In genomic region chr15:86419620-86420019, GRCm38 (mm10) we compare ENCODE assay signal across 11 mouse cellular contexts.
DNase-seq lines count a peak whose midpoint lies in the region; ATAC-seq and TF ChIP-seq lines count a peak whose summit lies in the region.
"Had no signal": no experiment of that assay in that cellular context is flagged by ENCODE, and none has a peak within 500 bp of the region (broad histone marks: within the 10 kb centered on the region; RNA-seq: fewer than 3 reads in every experiment).

No protein-coding gene starts in this region.

- H3K36me3 ChIP-seq in forebrain, embryonic 12.5 days (replicated peaks): no peaks in the 10 kb centered on the region
- no peaks in the 10 kb centered on the region for H3K36me3 ChIP-seq in neural tube, embryonic 14.5 days (ENCODE audit: control insufficient read depth, insufficient read depth, low read length)
- H3K36me3 ChIP-seq in kidney, adult 2 months (ENCODE audit: control insufficient read depth, insufficient read depth, low read length): no peaks in the 10 kb centered on the region
- H3K36me3 ChIP-seq: kidney, embryonic 15.5 days had no signal

- H3K9me3 ChIP-seq in forebrain, embryonic 12.5 days: no peaks in the 10 kb centered on the region
- H3K9me3 ChIP-seq in neural tube, embryonic 14.5 days (ENCODE audit: control insufficient read depth, low read length): no peaks in the 10 kb centered on the region
- H3K9me3 ChIP-seq: kidney, embryonic 15.5 days had no signal

- no peak overlapping the region for H3K4me2 ChIP-seq in forebrain, embryonic 12.5 days
- H3K4me2 ChIP-seq in neural tube, embryonic 14.5 days (ENCODE audit: low read depth, low read length): no peak overlapping the region
- H3K4me2 ChIP-seq: kidney, embryonic 15.5 days had no signal

- TF ChIP-seq POLR2A in kidney, adult 2 months (IDR thresholded peaks at IDR 0.05; ENCODE audit: low read depth, low read length): no peak

- peaks cover 50% of the 10 kb centered on the region for H3K4me1 ChIP-seq in forebrain, embryonic 12.5 days
- H3K4me1 ChIP-seq in neural tube, embryonic 14.5 days (ENCODE audit: control insufficient read depth, insufficient read depth, low read length): peaks cover 23% of the 10 kb centered on the region
- H3K4me1 ChIP-seq in kidney, adult 2 months (ENCODE audit: control insufficient read depth, insufficient read depth, low read length): no peaks in the 10 kb centered on the region
- H3K4me1 ChIP-seq: kidney, embryonic 15.5 days had no signal

- peak; percentile 15 for DNase-seq in left cerebral cortex, adult 11 months (ENCODE audit: low spot score)
- DNase-seq in left cerebral cortex, adult 18-20 months (ENCODE audit: low spot score in 2 of 2): no peak
- DNase-seq in layer of hippocampus, adult 9-11 months: peak; percentile 53
- DNase-seq in kidney, adult 2 months: no peak
- no peak for DNase-seq in urinary bladder, adult 18-20 months (ENCODE audit: low spot score in 2 of 2)
- DNase-seq in gastrocnemius, adult 2 months: no peak
- DNase-seq: thymus, postnatal 14 days had no signal

- peak; percentile 59; the same call in 1 of the 2 replicates for ATAC-seq in forebrain, embryonic 12.5 days (ENCODE audit: low FRiP score)
- ATAC-seq in neural tube, embryonic 14.5 days (ENCODE audit: low read depth): peak; percentile 73; the same call in 1 of the 2 replicates
- ATAC-seq: lung, postnatal 0 days had no signal

- no peak overlapping the region for H3K9ac ChIP-seq in forebrain, embryonic 12.5 days
- H3K9ac ChIP-seq in neural tube, embryonic 14.5 days (replicated peaks; ENCODE audit: low read depth, low read length): no peak overlapping the region
- H3K9ac ChIP-seq: kidney, embryonic 15.5 days had no signal

- peak overlapping the region; percentile 53; the same call in 1 of the 2 replicates for H3K27ac ChIP-seq in forebrain, embryonic 12.5 days
- H3K27ac ChIP-seq in neural tube, embryonic 14.5 days (ENCODE audit: low read depth, low read length): no peak overlapping the region
- no peak overlapping the region for H3K27ac ChIP-seq in kidney, adult 2 months (ENCODE audit: insufficient read depth, low read depth, low read length)
- no peak overlapping the region for H3K27ac ChIP-seq in gastrocnemius, adult 2 months
- H3K27ac ChIP-seq: kidney, embryonic 15.5 days had no signal

- H3K4me3 ChIP-seq in forebrain, embryonic 12.5 days (replicated peaks): no peak overlapping the region
- H3K4me3 ChIP-seq in neural tube, embryonic 14.5 days (ENCODE audit: low read depth, low read length): no peak overlapping the region
- H3K4me3 ChIP-seq in kidney, adult 2 months (ENCODE audit: insufficient read depth, low read depth, low read length): no peak overlapping the region
- H3K4me3 ChIP-seq in gastrocnemius, adult 2 months: no peak overlapping the region
- H3K4me3 ChIP-seq: kidney, embryonic 15.5 days had no signal

- no peak for TF ChIP-seq CTCF in kidney, adult 2 months (conservative IDR thresholded peaks at IDR 0.05; ENCODE audit: insufficient read depth, insufficient read length, low read depth, low read length)
- TF ChIP-seq CTCF in gastrocnemius, adult 2 months (IDR thresholded peaks at IDR 0.05): no peak

- peaks cover 54% of the 10 kb centered on the region for H3K27me3 ChIP-seq in forebrain, embryonic 12.5 days
- H3K27me3 ChIP-seq in neural tube, embryonic 14.5 days (ENCODE audit: control insufficient read depth, insufficient read depth, low read length): no peaks in the 10 kb centered on the region
- H3K27me3 ChIP-seq in kidney, adult 2 months (replicated peaks; ENCODE audit: control insufficient read depth, insufficient read depth, low read length): no peaks in the 10 kb centered on the region
- H3K27me3 ChIP-seq: kidney, embryonic 15.5 days had no signal

- WGBS in forebrain, embryonic 12.5 days: 48% methylated on average over 6 of the region's 6 CpGs
- WGBS in neural tube, embryonic 14.5 days: 26% methylated on average over 6 of the region's 6 CpGs
- WGBS in kidney, adult 2 months: 66% methylated on average over 6 of the region's 6 CpGs

- intact Hi-C loops in gastrocnemius, adult 2 months (cut with DNase I): no loop called here

Comparison
In these comparisons a context has a peak if more than half of its experiments do, and no peak if none do; other contexts are left out.
1. DNase-seq: peak in left cerebral cortex, adult 11 months (single experiment) and layer of hippocampus, adult 9-11 months (single experiment); none in left cerebral cortex, adult 18-20 months (0 of 2), kidney, adult 2 months (single experiment), urinary bladder, adult 18-20 months (0 of 2) and gastrocnemius, adult 2 months (single experiment).